Mouse (Mus musculus) bone marrow macrophage, adult 2 months (primary cell): ENCODE measurements around the gene Uck1.

Source experiments
- CTCF ChIP-seq: IDR thresholded peaks from 2 replicates; pipeline ENCODE4 v1.5.1; 2012; ENCODE audit warnings: low read depth, mild to moderate bottlenecking, low read length, moderate library complexity
- POLR2A ChIP-seq: IDR thresholded peaks from 2 replicates; pipeline ENCODE4 v1.6.1; 2012; ENCODE audit warnings: mild to moderate bottlenecking, low read depth, low read length, borderline replicate concordance

GRCm38 (mm10) chr2:32289578-32289977 lies 29.6 kb upstream of the Uck1 start:
- TF ChIP-seq CTCF (no peak), POLR2A (no peak)
